Mouse (Mus musculus) CD4-positive helper T cell, adult 2 months (primary cell): ENCODE measurements around the gene Eif6.

Source experiments
- DNase-seq: peaks from one replicate; pipeline ENCODE4 v3.0.0-alpha.2; 2012; ENCODE audit warnings: low read depth, missing footprints, low spot score

The Eif6 gene

DNA sequence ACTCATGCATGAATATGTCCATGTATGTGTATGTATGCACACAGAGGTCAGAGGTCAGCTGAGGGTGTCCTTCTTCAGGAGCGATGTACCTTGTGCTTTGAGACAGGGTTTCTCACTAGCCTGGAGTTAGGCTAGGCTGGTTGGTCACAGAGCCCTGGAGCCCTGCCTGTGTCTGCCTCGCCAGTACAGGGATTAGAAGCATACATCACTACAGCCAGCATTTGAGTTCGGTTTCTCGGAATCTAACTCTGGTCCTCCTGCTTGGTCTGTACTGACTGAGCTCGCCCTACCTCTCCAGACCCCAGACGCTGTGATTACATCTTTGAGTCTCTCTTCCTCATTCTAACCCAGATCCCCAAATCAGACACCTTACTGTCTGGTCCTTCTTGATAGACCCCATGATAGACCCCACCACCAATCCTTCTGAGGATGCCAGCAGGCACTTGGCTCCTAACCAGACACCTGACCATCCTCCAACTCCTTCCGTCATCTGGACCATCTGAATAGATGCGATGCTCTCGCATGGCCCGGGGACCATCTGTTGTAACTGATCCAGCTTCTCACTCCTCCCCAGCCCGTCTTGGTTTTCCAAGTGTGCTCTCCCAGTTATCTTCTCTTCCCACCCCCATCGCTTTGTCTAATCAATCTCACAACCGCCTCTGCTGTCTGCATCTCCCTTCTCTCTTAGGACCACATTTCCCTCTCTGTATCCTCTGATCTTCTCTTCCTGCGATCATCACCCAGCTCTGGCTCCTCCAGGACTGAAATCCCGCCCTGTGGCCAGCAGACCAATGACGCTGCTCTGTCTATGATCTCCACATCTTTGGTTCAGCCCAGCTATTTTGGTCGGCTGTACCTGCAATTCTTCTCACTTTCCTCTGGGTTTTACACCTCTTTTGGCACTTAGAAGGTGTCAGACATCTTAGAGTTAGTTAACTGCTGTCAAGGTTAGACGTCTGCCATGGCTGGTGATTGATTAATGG, 38.5 kb downstream of the Eif6 start:
- DNase-seq: no peak

DNA sequence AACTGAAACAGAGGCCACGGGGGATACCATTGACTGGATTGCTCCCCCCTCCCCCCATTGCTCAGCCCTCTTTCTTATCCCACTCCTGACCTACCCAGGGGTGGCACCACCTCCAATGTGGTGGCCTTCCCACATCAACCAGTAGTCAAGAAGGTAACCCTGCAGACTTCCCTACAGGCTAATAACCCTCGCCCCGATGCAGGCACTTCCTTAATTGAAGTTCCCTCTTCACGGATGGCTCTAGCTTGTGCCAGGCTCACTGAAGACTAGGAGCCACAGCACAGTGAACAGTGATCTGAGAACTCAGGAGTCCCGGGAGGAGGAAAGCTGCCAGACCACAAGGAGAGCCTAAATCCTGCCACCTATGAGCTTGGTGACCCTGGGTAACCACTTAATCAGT, 39.8 kb downstream of the Eif6 start:
- no peak for DNase-seq

DNA sequence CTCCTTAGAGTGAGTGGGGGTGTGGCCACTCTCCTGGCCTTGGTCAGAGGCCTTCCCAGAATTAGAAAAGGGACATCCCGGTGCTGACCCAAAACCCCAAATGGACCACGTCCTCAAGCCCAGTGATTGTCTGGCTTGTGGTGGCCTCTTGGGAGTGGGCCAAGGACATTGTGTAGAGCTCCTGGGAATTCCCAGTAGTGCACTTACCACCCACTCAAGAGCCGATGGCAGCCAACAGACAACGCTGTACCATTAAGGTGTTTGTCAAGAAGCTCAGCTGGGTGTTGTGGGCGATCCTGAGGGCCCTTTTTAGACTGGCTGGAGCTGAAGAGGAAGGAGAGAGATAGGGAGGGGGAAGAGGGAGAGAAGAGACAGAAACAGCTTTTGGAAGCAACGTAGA, 42.2 kb downstream of the Eif6 start:
- no peak for DNase-seq

DNA sequence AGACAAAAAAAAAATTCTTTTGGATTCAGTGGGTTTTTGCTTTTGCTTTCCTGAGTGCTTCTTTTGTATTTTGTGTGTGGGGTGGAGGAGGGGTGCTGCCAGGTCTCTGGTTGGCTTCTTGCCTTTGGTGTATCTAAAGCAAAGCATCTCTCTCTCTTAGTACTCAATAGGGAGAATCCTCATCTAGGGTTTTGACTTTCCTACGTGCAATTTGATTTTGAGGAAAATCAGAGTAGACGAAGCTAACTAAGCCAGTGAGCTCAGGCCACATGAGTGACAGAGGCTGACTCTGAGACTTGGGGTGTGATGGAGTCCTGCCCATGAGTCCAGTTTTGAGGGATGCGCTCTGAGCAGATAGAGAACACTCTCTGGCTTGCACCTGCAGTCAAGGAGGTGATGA, 47.2 kb downstream of the Eif6 start:
- DNase-seq: no peak

DNA sequence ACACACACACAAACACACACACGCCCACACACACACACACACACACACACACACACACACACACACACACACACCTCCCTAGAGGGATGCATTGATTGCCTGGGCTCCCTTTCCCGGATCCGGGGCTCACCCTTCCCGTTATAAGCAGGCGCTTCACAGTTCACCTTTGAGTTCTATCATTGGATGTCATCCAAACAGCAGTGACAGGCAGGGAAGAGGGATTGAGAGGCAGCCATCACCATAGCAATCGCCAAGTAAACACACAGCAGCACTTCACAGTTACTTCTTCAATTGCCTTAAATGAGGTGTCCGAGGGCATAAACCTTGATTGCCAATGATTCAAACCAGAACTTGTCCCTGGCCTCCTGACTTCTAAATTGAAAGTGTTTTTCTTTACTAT, 47.7 kb downstream of the Eif6 start:
- DNase-seq: no peak

DNA sequence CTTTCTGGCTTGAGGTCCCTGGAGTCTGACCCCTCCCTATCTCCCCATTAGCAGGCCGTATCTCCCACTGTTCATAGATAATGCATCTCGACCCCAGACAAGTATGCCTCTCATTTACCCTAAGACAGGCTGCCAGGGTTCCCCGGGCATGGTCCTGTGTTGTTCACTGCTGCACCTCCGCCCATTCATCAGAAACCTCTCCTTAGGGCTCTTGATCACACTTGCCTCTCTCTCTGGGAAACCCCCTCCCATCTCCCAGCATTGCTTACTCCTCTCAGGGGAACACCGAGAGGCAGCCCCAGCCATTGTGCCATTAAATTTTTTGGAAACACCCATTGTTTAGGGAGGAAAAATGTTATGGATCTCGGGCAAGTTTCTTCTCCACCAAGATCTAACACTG, 48.7 kb downstream of the Eif6 start:
- no peak for DNase-seq

DNA sequence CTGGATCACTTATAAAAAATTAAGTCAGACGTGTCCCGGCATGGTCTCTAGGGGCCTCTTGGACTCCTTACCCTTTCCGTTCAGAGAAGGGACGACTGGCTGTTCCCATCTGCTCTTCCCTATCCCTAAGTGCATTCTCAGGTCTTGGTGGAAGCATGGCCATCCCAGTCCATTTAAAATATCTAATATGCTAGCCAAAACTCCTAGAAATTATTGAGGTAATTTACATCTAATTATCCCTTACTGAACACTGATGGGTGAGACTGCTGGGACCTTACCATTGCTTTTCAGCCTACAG, 49.1 kb downstream of the Eif6 start:
- DNase-seq: no peak

DNA sequence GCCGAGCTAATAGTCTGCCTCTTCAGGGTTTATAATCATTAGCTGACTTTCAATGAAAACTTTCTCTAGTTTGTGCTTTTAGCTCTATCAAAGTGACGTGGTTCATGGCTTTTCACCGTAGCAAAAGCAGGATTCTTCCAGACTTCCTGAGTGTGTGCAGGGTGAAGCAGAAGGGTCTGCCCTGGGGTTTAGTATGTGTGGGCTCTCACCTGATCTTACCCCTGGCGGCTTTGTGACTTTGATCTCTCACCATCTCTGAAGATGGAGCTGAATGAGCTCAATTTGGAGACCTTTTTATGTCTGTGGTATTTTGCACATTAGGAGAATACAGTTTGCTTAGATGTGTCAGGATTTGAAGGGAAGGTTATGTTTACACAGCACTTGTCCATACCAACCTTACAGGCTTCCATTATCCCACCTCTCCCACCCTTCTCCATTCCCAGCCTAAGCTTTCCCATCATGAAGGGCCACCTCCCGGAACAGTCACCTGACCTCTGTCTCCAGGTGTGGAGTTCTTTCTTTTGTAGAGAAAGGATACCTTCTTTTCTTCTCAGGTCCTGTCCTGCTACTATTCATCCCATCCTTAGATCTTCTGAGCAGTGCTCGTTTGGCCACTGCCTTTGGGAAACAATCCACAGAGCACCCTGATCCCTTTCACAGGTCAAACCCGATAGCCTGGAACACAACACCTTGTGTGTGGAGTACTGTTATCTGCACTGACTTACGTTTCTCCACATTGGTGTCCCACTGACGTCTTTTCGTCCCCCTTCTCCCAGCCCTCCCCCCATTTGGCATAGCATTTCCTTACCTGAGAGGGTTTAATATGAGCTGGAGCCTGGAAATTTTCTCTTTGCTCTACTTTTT, 49.7 kb downstream of the Eif6 start:
- DNase-seq: no peak

DNA sequence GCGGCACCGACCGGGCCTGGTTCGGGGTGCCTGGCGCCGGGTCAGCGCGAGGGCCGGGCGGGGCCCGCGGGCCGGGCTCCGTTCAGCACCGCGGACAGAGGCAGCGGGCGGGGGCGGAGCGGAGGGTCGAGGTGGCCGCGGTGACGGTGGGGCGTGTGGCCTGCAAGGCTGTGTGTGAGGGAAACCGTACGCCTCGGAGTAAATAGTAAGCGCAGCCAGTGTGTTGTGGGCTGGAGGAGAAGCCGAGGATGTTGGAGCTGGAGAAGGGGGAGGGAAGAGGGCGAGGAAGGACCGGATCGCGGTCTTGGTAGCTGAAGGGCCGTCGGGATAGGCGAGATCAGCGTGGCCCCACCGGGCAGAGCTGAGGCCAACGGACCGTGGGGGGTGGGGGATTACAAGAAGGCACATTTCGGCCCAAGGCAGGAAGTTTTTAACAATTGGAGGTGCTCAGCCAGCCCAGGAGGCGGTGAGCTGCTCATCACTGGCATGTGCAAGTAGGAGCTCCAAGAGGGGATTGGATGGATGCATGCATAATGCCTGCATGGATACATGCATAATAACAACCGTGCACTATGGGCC, 51.0 kb downstream of the Eif6 start:
- DNase-seq: peak; percentile 27

DNA sequence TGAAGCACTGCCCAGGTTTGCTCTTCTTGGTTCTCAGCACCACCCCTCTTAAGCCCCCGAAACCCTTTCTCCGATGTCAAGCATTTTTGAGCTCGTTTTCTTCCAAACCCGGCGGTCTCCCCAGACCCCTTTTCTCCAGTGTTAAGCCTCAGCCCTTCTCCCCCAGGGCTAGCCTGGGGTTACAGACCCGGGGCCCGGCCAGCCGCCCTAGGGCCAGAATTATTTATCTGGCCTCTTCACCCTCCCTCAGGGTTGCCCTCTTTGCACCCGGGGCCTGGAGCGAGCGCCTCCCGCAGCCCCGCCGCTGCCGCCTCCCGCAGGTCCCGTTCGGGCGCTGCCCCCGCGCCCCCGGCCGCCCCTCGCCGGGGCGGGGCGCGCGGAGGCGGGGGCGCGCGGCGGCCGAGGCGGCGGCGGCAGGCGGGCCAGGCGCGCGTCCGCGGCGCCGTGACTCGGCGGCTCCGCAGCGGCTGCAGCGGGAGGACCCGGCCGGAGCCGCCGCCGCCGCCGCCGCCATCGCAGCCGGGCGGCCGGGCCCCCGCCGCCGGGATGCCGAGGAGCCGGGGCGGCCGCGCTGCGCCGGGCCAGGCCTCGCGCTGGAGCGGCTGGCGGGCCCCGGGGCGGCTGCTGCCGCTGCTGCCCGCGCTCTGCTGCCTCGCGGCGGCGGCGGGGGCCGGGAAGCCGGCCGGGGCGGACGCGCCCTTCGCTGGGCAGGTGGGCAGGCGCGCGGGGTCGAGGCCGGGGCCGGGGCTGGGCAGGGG, 51.6 kb downstream of the Eif6 start, which contains the start of gene Mmp24:
TSS of gene Mmp24 (plus strand) at position 416 of the 758 bp plus-strand sequence.
- DNase-seq: no peak

DNA sequence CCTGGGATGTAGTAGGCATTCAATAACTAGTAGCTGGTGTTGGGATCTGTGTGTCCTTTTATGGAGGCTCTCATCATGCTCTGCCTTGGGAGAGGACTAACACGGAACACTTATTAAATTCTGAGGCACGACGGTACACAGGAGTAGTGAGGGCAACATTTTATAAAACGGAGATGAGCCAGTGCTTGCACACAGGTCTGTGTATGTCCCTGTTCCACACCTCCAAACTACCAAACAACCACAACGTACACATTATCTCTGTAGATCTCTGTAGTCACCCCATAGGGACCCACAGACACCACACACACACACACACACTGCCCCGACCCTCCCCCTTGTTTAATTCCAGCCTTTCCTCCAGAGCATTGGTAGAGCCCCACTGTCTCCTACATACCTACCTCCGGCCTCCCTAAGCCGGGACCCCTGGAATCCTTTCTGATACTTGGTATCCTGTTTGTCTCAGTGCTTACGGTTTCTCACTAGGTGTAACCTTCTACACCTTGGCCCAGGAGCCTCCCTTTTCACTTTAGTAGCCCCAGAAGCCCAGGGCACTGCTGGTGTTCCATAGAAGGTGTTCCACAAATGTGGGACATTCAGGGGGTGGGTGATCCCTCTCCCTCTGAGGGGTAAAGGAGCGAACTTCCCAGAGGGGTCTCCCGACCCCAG, 52.3 kb downstream of the Eif6 start:
- no peak for DNase-seq

DNA sequence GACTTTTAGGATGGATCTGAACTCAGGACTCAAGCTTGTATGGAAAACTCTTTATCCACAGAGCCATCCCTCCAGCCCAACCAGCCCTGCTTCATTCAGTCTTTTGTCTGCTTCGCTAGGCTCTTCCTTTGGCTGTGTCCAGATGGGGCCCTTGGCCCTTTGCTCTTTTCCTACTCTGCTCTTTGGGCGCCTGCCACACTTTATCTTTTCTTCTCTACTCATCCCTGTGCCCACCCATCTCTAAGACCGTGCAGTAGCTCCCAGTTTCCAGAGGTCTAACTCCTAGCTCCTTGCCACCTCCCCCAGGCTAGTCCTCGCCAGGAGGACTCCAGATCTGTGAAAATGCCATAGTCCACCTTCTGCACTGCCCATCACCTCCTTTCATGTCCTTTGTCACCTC, 53.1 kb downstream of the Eif6 start:
- no peak for DNase-seq
